Mouse (Mus musculus) midbrain, embryonic 14.5 days (tissue): ENCODE data around the gene Mybl2. TPM values are rescaled to one million over a fixed set of nuclear protein-coding genes. Genes with fewer than 3 reads are reported as not detected.
"Not testable (repeated sequence)": the region's sequence is repeated elsewhere in the genome, so short reads cannot be mapped to it uniquely, and the experiment has no call there.

Experiments used
- ATAC-seq: fragments of 200-750 bp; cut with Nextera tagmentation; 2 replicates; pipeline ENCODE4 v1.8.0; 2017; ENCODE audit warnings: moderate number of reproducible peaks, moderate library complexity; ENCODE audit not compliant: low FRiP score, low TSS enrichment
- DNase-seq: peaks from one replicate; pipeline ENCODE4 v3.0.0-alpha.2; 2015
- H3K27ac ChIP-seq: fragments of 300-500 bp; sonication (generic); replicated peaks from 2 replicates; pipeline ENCODE4 v1.5.1; 2014; ENCODE audit warnings: mild to moderate bottlenecking, low read depth, low read length, moderate library complexity
- H3K27me3 ChIP-seq: fragments of 300-500 bp; sonication (generic); 2 replicates; pipeline ENCODE4 v1.6.1; 2014; ENCODE audit warnings: low read length, control low read depth, mixed read lengths; ENCODE audit not compliant: control insufficient read depth, insufficient read depth
- H3K36me3 ChIP-seq: fragments of 300-500 bp; sonication (generic); 2 replicates; pipeline ENCODE4 v1.6.1; 2014; ENCODE audit warnings: low read length, control low read depth; ENCODE audit not compliant: control insufficient read depth, insufficient read depth
- H3K4me1 ChIP-seq: fragments of 300-500 bp; sonication (generic); 2 replicates; pipeline ENCODE4 v1.6.1; 2014; ENCODE audit warnings: mild to moderate bottlenecking, antibody characterized with exemption, low read length, control low read depth; ENCODE audit not compliant: control insufficient read depth, insufficient read depth
- H3K4me2 ChIP-seq: fragments of 300-500 bp; sonication (generic); 2 replicates; pipeline ENCODE4 v1.6.1; 2014; ENCODE audit warnings: mild to moderate bottlenecking, low read length, moderate library complexity
- H3K4me3 ChIP-seq: fragments of 300-500 bp; sonication (generic); replicated peaks from 2 replicates; pipeline ENCODE4 v1.5.1; 2014; ENCODE audit warnings: low read depth, low read length
- H3K9ac ChIP-seq: fragments of 300-500 bp; sonication (generic); replicated peaks from 2 replicates; pipeline ENCODE4 v1.6.1; 2014; ENCODE audit warnings: mild to moderate bottlenecking, low read length, moderate library complexity
- H3K9me3 ChIP-seq: fragments of 300-500 bp; sonication (generic); 2 replicates; pipeline ENCODE4 v1.6.1; 2016; ENCODE audit warnings: low read length, control low read depth, mixed read lengths; ENCODE audit not compliant: control insufficient read depth
- WGBS: fragments of 180-500 bp; shearing (Covaris S2); extraction: QIAGEN DNeasy Blood & Tissue Kit; methylation state at CpG from one replicate; pipeline ENCODE4 v1.1.7; 2014; 5-methylcytosine and 5-hydroxymethylcytosine counted together
- polyA plus RNA-seq: library from polyadenylated mRNA; unstranded; fragments of >200 nt; fragmentation: Nextera tagmentation; extraction: Ambion mirVana; gene quantifications from 2 replicates; pipeline ENCODE4 v1.2.1, GENCODE M21; 2014

Gene Mybl2
- polyA plus RNA-seq, 1 experiment from 2014 or later = 4.2 TPM

DNA sequence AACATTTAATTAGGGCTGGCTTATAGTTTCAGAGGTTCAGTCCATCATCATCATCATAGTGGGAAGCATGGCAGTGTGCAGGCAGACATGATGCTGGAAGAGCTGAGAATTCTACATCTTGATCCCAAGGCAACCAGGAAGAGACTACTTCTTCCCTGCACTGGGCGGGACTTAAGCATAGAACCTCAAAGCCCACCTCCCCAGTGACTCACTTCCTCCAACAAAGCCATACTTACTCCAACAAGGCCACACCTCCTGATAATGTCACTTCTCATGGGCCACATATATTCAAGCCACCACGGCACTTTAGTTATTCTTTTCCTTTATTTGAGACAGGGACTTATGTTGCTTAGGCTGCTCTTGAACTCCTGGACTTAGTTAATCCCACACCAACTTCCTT lies 5.4 kb upstream of the Mybl2 start:
- H3K4me1 ChIP-seq = peaks cover 8% of the 10 kb centered on the region
- peaks cover 34% of the 10 kb centered on the region for H3K36me3 ChIP-seq
- no peak for DNase-seq
- no peaks in the 10 kb centered on the region for H3K9me3 ChIP-seq
- H3K4me3 ChIP-seq = no peak overlapping the region
- WGBS = 92% methylated on average over 2 of the region's 2 CpGs
- H3K4me2 ChIP-seq = no peak overlapping the region
- H3K27me3 ChIP-seq = no peaks in the 10 kb centered on the region
- ATAC-seq = no peak
- no peak overlapping the region for H3K27ac ChIP-seq
- H3K9ac ChIP-seq = no peak overlapping the region

DNA sequence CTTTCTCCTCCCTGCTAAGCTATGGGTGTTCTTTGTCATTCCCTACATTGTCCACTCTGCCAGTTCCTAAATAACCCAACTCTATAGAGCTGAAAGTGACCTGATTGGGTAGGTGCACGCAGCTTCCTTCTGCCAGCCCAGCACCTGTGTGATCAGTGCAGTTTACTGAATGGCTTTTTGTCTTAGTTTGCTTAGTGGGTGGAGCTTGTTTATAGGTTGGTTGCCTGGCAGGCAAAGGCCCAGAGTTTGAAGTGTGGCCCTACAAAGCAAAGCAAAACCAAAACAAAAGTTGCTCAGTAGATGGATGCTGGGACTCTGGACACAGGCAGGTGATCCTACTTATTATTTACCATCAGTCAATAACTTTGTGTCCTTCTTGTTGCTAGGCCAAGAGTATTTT lies 2.8 kb upstream of the Mybl2 start:
- WGBS = 76% methylated on average over 1 of the region's 1 CpGs

GRCm38 (mm10) chr2:163052101-163052500 lies 2.4 kb upstream of the Mybl2 start:
- Histone ChIP-seq H3K4me3 (no peak overlapping the region), H3K36me3 (peaks cover 8% of the 10 kb centered on the region), H3K9ac (no peak overlapping the region), H3K4me1 (peaks cover 8% of the 10 kb centered on the region), H3K9me3 (no peaks in the 10 kb centered on the region), H3K4me2 (no peak overlapping the region), H3K27ac (no peak overlapping the region), H3K27me3 (0 out of 2 replicates have a peak, but pooled peaks cover 4% of the 10 kb centered on the region)
- WGBS = 45% methylated on average over 4 of the region's 4 CpGs
- ATAC-seq (no peak), DNase-seq (no peak)

More for the DNA sequence above, 2.8 kb upstream of the Mybl2 start:
- Histone ChIP-seq H3K27ac (no peak overlapping the region), H3K4me3 (no peak overlapping the region), H3K9ac (no peak overlapping the region), H3K27me3 (0 out of 2 replicates have a peak, but pooled peaks cover 4% of the 10 kb centered on the region), H3K4me2 (no peak overlapping the region), H3K4me1 (peaks cover 8% of the 10 kb centered on the region), H3K36me3 (peaks cover 12% of the 10 kb centered on the region), H3K9me3 (no peaks in the 10 kb centered on the region)
- ATAC-seq (no peak), DNase-seq (no peak)

DNA sequence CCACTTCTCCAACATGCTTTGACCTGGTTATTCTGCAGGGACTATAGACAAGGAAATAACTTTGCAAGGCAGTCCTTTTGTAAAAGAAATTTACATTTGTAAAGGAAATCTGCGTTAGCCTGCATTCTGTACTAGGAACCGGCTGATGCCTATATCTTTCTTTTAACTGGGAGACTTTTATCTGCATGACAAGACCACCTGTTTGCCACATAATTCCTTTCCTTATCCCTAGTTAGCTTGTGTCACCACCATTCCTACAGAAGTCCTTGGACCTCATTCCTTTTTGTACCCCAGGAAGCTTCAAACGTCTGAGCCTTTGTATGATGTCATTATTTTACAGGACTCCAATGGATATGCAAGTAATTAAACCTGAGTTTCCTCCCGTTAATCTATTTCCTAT lies 1.7 kb upstream of the Mybl2 start:
- H3K27me3 ChIP-seq = 0 out of 2 replicates have a peak, but pooled peaks cover 4% of the 10 kb centered on the region
- WGBS = 63% methylated on average over 4 of the region's 4 CpGs
- H3K27ac ChIP-seq = no peak overlapping the region
- no peak overlapping the region for H3K4me2 ChIP-seq
- DNase-seq = no peak
- H3K4me3 ChIP-seq = no peak overlapping the region
- H3K4me1 ChIP-seq = peaks cover 8% of the 10 kb centered on the region
- 0 out of 2 replicates have a peak, but pooled peaks cover 6% of the 10 kb centered on the region for H3K36me3 ChIP-seq
- no peak overlapping the region for H3K9ac ChIP-seq
- ATAC-seq = no peak
- no peaks in the 10 kb centered on the region for H3K9me3 ChIP-seq

GRCm38 (mm10) chr2:163054891-163055494 lies 506 bp downstream of the Mybl2 start:
- under 1% methylated on average over 37 of the region's 38 CpGs for WGBS

GRCm38 (mm10) chr2:163055715-163056114 lies 1.2 kb downstream of the Mybl2 start:
- Histone ChIP-seq H3K9me3 (no peaks in the 10 kb centered on the region), H3K27me3 (0 out of 2 replicates have a peak, but pooled peaks cover 4% of the 10 kb centered on the region), H3K4me2 (peak overlapping the region; percentile 100), H3K36me3 (no peaks in the 10 kb centered on the region), H3K9ac (no peak overlapping the region), H3K27ac (no peak overlapping the region), H3K4me1 (peaks cover 5% of the 10 kb centered on the region), H3K4me3 (peak overlapping the region; percentile 53; the same call in 1 of the 2 replicates)
- no peak for ATAC-seq
- 31% methylated on average over 5 of the region's 5 CpGs for WGBS
- no peak for DNase-seq

More at GRCm38 (mm10) chr2:163054891-163055494, 506 bp downstream of the Mybl2 start:
- Histone ChIP-seq H3K4me3 (peak overlapping the region; percentile 53), H3K4me1 (peaks cover 5% of the 10 kb centered on the region), H3K27me3 (0 out of 2 replicates have a peak, but pooled peaks cover 4% of the 10 kb centered on the region), H3K27ac (no peak overlapping the region), H3K36me3 (no peaks in the 10 kb centered on the region), H3K9me3 (no peaks in the 10 kb centered on the region), H3K9ac (peak overlapping the region; percentile 40; the same call in 1 of the 2 replicates), H3K4me2 (peak overlapping the region; percentile 100)
- ATAC-seq (no peak), DNase-seq (peak; percentile 11)

GRCm38 (mm10) chr2:163056584-163056983 lies 2.1 kb downstream of the Mybl2 start:
- no peak overlapping the region for H3K4me3 ChIP-seq
- 0 out of 2 replicates have a peak, but pooled peaks cover 4% of the 10 kb centered on the region for H3K27me3 ChIP-seq
- H3K4me2 ChIP-seq = no peak overlapping the region
- ATAC-seq (no peak), DNase-seq (no peak)
- no peaks in the 10 kb centered on the region for H3K36me3 ChIP-seq
- no peaks in the 10 kb centered on the region for H3K9me3 ChIP-seq
- H3K27ac ChIP-seq = no peak overlapping the region
- H3K9ac ChIP-seq = no peak overlapping the region
- peaks cover 5% of the 10 kb centered on the region for H3K4me1 ChIP-seq
- 88% methylated on average over 9 of the region's 9 CpGs for WGBS

DNA sequence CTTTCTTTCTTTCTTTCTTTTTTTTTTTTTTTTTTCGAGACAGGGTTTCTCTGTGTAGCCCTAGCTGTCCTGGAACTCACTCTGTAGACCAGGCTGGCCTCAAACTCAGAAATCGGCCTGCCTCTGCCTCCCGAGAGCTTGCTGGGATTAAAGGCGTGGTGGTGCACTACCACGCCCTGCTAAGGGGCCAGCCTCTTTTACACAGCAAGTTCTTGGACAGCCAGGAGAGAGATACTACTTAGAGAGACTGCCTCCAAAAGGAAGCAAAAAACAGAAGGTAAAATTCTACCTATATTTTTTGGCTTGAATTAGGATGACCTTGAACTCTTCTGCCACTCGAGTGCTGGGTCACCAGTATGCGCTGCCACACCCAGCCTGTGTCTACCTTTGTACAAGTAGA lies 4.5 kb downstream of the Mybl2 start:
- not testable (repeated sequence) for H3K9me3 ChIP-seq, H3K4me1 ChIP-seq, H3K36me3 ChIP-seq, H3K4me3 ChIP-seq, DNase-seq, H3K27ac ChIP-seq, H3K9ac ChIP-seq, H3K4me2 ChIP-seq, ATAC-seq, H3K27me3 ChIP-seq
- 96% methylated on average over 6 of the region's 7 CpGs for WGBS

DNA sequence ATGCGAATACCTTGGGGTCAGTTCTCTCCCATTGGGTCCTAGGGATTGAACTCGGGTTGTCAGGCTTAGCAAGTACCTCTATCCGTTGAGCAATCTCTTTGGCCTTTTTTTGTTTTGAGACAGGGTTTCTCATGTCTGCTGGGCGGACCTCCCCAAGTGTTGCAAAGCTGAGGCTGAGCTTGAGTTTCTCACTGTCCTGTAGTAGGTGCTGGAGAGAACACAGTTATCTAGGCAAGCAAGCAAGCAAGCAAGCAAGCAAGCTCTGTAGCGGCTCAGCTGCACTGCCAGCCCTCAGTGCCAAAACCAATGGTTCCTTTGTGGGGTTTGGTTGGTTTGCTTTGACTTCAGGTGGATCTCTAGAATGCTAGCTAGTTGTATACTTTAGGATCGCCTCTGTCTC lies 6.1 kb downstream of the Mybl2 start:
- ATAC-seq (no peak), DNase-seq (no peak)
- H3K27ac ChIP-seq = no peak overlapping the region
- WGBS = 80% methylated on average over 6 of the region's 6 CpGs
- H3K4me2 ChIP-seq = no peak overlapping the region
- no peaks in the 10 kb centered on the region for H3K27me3 ChIP-seq
- H3K4me3 ChIP-seq = no peak overlapping the region
- H3K9ac ChIP-seq = no peak overlapping the region
- H3K9me3 ChIP-seq = no peaks in the 10 kb centered on the region
- no peaks in the 10 kb centered on the region for H3K36me3 ChIP-seq
- no peaks in the 10 kb centered on the region for H3K4me1 ChIP-seq
